In the genomic region with DNA sequence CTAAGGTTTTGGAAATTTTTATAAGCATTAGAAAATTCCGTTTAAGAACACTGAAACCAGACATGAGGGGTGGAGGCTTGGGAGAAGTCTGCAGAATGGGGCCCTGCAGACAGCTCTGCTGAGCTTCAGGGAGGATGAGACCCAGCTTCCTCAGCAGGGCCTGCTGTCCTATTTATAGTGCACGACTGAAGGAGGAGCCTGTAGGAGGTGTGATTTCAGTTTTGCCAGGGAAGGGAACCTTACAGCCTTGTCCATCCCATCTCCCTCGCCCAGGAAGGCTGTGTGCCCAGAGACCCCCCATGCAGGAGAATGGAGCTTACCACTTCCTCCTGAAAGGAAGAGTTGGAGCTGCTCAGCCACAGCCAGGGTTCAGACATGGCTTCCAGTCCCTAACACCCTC, we compare ENCODE assay signal across 7 mouse cellular contexts. TPM values are rescaled to one million over a fixed set of nuclear protein-coding genes. Genes with fewer than 3 reads are reported as not detected.
DNase-seq lines count a peak whose midpoint lies in the region; ATAC-seq and TF ChIP-seq lines count a peak whose summit lies in the region.

No protein-coding gene starts in this region.

- no peaks in the 10 kb centered on the region for H3K36me3 ChIP-seq in E14TG2a.4 (ENCODE audit: insufficient read depth, low read length)
- no peaks in the 10 kb centered on the region for H3K36me3 ChIP-seq in forebrain, postnatal 0 days (ENCODE audit: insufficient read depth)
- H3K36me3 ChIP-seq in neural tube, embryonic 13.5 days = no peaks in the 10 kb centered on the region

- peak; percentile 91 for DNase-seq in brain, adult 2 months (ENCODE audit: low read depth, low spot score)
- DNase-seq in forebrain, postnatal 0 days = no peak
- DNase-seq in left cerebral cortex, postnatal 14 days (ENCODE audit: low spot score in 2 of 2) = peak; percentile 66 to 70
- no peak for DNase-seq in B cell, adult 2 months
- no peak for DNase-seq in ovary, postnatal 10 days (ENCODE audit: low spot score)

- peaks cover 25% of the 10 kb centered on the region for H3K4me1 ChIP-seq in E14TG2a.4 (replicated peaks; ENCODE audit: low read depth, low read length)
- H3K4me1 ChIP-seq in forebrain, postnatal 0 days (ENCODE audit: insufficient read depth) = peaks cover 8% of the 10 kb centered on the region; the same call in 1 of the 2 replicates
- peaks cover 22% of the 10 kb centered on the region for H3K4me1 ChIP-seq in neural tube, embryonic 13.5 days (replicated peaks)

- peaks cover 88% of the 10 kb centered on the region for H3K27me3 ChIP-seq in E14TG2a.4 (ENCODE audit: insufficient read depth, low read length)
- no peaks in the 10 kb centered on the region; the same call in 1 of the 2 replicates for H3K27me3 ChIP-seq in forebrain, postnatal 0 days (ENCODE audit: insufficient read depth, low read length)
- H3K27me3 ChIP-seq in neural tube, embryonic 13.5 days = peaks cover 34% of the 10 kb centered on the region

- intact Hi-C loops in left cerebral cortex, postnatal 14 days (cut with DNase I) = no loop called here

- peak overlapping the region; percentile 88 for H3K4me2 ChIP-seq in forebrain, postnatal 0 days (ENCODE audit: low read depth)
- H3K4me2 ChIP-seq in neural tube, embryonic 13.5 days = peak overlapping the region; percentile 89

- peak overlapping the region; percentile 86 for H3K27ac ChIP-seq in forebrain, postnatal 0 days (ENCODE audit: low read depth, low read length)
- H3K27ac ChIP-seq in neural tube, embryonic 13.5 days (replicated peaks) = peak overlapping the region; percentile 79

- H3K4me3 ChIP-seq in E14TG2a.4 (replicated peaks; ENCODE audit: low read length) = peak overlapping the region; percentile 84
- H3K4me3 ChIP-seq in forebrain, postnatal 0 days (ENCODE audit: low read depth, low read length) = peak overlapping the region; percentile 67
- H3K4me3 ChIP-seq in neural tube, embryonic 13.5 days = peak overlapping the region; percentile 59

- H3K9me3 ChIP-seq in E14TG2a.4 (ENCODE audit: low read length) = no peaks in the 10 kb centered on the region
- no peaks in the 10 kb centered on the region for H3K9me3 ChIP-seq in forebrain, postnatal 0 days (ENCODE audit: low read length)
- H3K9me3 ChIP-seq in neural tube, embryonic 13.5 days = no peaks in the 10 kb centered on the region

- H3K9ac ChIP-seq in forebrain, postnatal 0 days = peak overlapping the region; percentile 70
- peak overlapping the region; percentile 76 for H3K9ac ChIP-seq in neural tube, embryonic 13.5 days

- peak; percentile 50 for ATAC-seq in forebrain, postnatal 0 days
- ATAC-seq in neural tube, embryonic 13.5 days (ENCODE audit: low read depth) = peak; percentile 26; the same call in 1 of the 2 replicates

- 10% methylated on average over 3 of the region's 3 CpGs for WGBS in forebrain, postnatal 0 days
- WGBS in neural tube, embryonic 13.5 days = 16% methylated on average over 3 of the region's 3 CpGs

- no peak for TF ChIP-seq CTCF in E14TG2a.4 (conservative IDR thresholded peaks at IDR 0.05; ENCODE audit: low read length)
- TF ChIP-seq CTCF in forebrain, postnatal 0 days (IDR thresholded peaks at IDR 0.05; ENCODE audit: low read depth) = no peak

RNA-seq across cellular contexts. Expression of a gene that starts 1.5 kb away (rescaled TPM):
- total RNA-seq in forebrain, postnatal 0 days (2014; rRNA removed) = 28.9 and 33.4 TPM in 2 replicates
- 6.2 and 8.2 TPM in 2 replicates for polyA plus RNA-seq in forebrain, postnatal 0 days (2015; fragmentation: Nextera tagmentation; extraction: Ambion mirVana)
- total RNA-seq in left cerebral cortex, postnatal 14 days (2021) = 100 to 1,000 TPM; 230 to 250 TPM
- polyA plus RNA-seq in neural tube, embryonic 13.5 days (2015; fragmentation: Nextera tagmentation; extraction: Ambion mirVana) = 6.5 and 6.7 TPM in 2 replicates

RNA-seq across cellular contexts. Expression of a gene that starts 47.0 kb away (rescaled TPM):
- total RNA-seq in forebrain, postnatal 0 days (2014; rRNA removed) = not detected in 2 replicates
- not detected in 2 replicates for polyA plus RNA-seq in forebrain, postnatal 0 days (2015; fragmentation: Nextera tagmentation; extraction: Ambion mirVana)
- not detected for total RNA-seq in left cerebral cortex, postnatal 14 days (2021)
- not detected in 2 replicates for polyA plus RNA-seq in neural tube, embryonic 13.5 days (2015; fragmentation: Nextera tagmentation; extraction: Ambion mirVana)

RNA-seq across cellular contexts. Expression of a gene that starts 51.4 kb away (rescaled TPM):
- 6.7 and 7.1 TPM in 2 replicates for total RNA-seq in forebrain, postnatal 0 days (2014; rRNA removed)
- polyA plus RNA-seq in forebrain, postnatal 0 days (2015; fragmentation: Nextera tagmentation; extraction: Ambion mirVana) = 6.0 and 8.8 TPM in 2 replicates
- 1 to 10 TPM; 1.1 to 2.0 TPM for total RNA-seq in left cerebral cortex, postnatal 14 days (2021)
- 7.3 and 7.8 TPM in 2 replicates for polyA plus RNA-seq in neural tube, embryonic 13.5 days (2015; fragmentation: Nextera tagmentation; extraction: Ambion mirVana)

Comparison
In these comparisons a context has a peak if more than half of its experiments do, and no peak if none do; other contexts are left out.
1. DNase-seq: peak in brain, adult 2 months (single experiment) and left cerebral cortex, postnatal 14 days (2 of 2); none in forebrain, postnatal 0 days (single experiment), B cell, adult 2 months (0 of 2) and ovary, postnatal 10 days (single experiment).
2. Peak in every context shown above with its lines, with median percentiles within 50 percentile points of each other: H3K4me3 ChIP-seq.